ENCODE assay signal across 9 mouse cellular contexts in the genomic region with DNA sequence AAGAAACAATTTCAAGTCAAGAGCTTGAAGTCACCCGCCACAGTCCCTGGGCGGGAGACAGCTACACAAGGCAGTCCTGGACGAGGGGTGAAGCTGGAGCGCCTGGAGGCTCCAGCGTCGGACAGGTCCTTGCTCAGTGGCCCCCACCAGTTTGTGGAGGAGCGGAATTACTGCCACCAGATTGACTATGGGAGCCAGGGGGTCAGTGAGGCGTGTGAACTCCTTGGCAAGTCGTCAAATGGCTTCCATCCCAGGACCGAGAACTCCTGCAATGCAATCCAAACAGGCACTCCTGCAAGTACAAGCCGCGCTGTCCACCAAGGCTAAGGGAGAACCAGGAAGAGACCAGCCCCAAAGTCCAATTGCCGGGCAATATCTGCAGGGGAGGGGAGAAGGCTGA. TPM values are rescaled to one million over a fixed set of nuclear protein-coding genes. Genes with fewer than 3 reads are reported as not detected.
DNase-seq lines count a peak whose midpoint lies in the region; ATAC-seq and TF ChIP-seq lines count a peak whose summit lies in the region.
"Had no signal": no experiment of that assay in that cellular context is flagged by ENCODE, and none has a peak within 500 bp of the region (broad histone marks: within the 10 kb centered on the region; RNA-seq: fewer than 3 reads in every experiment).

No protein-coding gene starts in this region.

- no peaks in the 10 kb centered on the region for H3K36me3 ChIP-seq in forebrain, postnatal 0 days (ENCODE audit: insufficient read depth)
- H3K36me3 ChIP-seq in forebrain, embryonic 11.5 days (ENCODE audit: control insufficient read depth, insufficient read depth, low read length): no peaks in the 10 kb centered on the region
- H3K36me3 ChIP-seq in lung, embryonic 16.5 days (ENCODE audit: control insufficient read depth, insufficient read depth, low read length): no peaks in the 10 kb centered on the region

- peak; percentile 54 for DNase-seq in forebrain, postnatal 0 days
- DNase-seq in forebrain, embryonic 11.5 days (ENCODE audit: low spot score): no peak
- DNase-seq in lung, postnatal 36 days: no peak
- peak; percentile 72 for DNase-seq in cerebellum, adult 9-10 months
- peak; percentile 54 for DNase-seq in ovary, adult 18-20 months (ENCODE audit: low spot score)
- DNase-seq in urinary bladder, postnatal 25 days (ENCODE audit: low spot score): no peak
- no peak for DNase-seq in spleen, postnatal 14 days (ENCODE audit: low spot score in 2 of 2)

- H3K4me2 ChIP-seq in forebrain, postnatal 0 days (ENCODE audit: low read depth): no peak overlapping the region
- H3K4me2 ChIP-seq in forebrain, embryonic 11.5 days (ENCODE audit: low read depth, low read length, severe bottlenecking): no peak overlapping the region
- H3K4me2 ChIP-seq in lung, embryonic 16.5 days (ENCODE audit: low read depth, low read length): peak overlapping the region; percentile 22; the same call in 1 of the 2 replicates

- ATAC-seq in forebrain, postnatal 0 days: no peak
- no peak for ATAC-seq in forebrain, embryonic 11.5 days (replicated peaks; ENCODE audit: low FRiP score)
- no peak for ATAC-seq in lung, embryonic 16.5 days (ENCODE audit: low read depth)

- H3K9me3 ChIP-seq in forebrain, postnatal 0 days (ENCODE audit: low read length): no peaks in the 10 kb centered on the region
- H3K9me3 ChIP-seq in forebrain, embryonic 11.5 days (ENCODE audit: control insufficient read depth, low read length): no peaks in the 10 kb centered on the region
- H3K9me3 ChIP-seq in lung, embryonic 16.5 days (ENCODE audit: control insufficient read depth, low read length): no peaks in the 10 kb centered on the region

- no peaks in the 10 kb centered on the region for H3K27me3 ChIP-seq in forebrain, postnatal 0 days (ENCODE audit: insufficient read depth, low read length)
- H3K27me3 ChIP-seq in forebrain, embryonic 11.5 days (ENCODE audit: control insufficient read depth, insufficient read depth, low read length): no peaks in the 10 kb centered on the region
- no peaks in the 10 kb centered on the region for H3K27me3 ChIP-seq in lung, embryonic 16.5 days (ENCODE audit: control insufficient read depth, insufficient read depth, low read depth, low read length)

- TF ChIP-seq CTCF in forebrain, postnatal 0 days (IDR thresholded peaks at IDR 0.05; ENCODE audit: low read depth): no peak

- no peak overlapping the region for H3K9ac ChIP-seq in forebrain, postnatal 0 days
- H3K9ac ChIP-seq in forebrain, embryonic 11.5 days (ENCODE audit: low read length): no peak overlapping the region
- no peak overlapping the region for H3K9ac ChIP-seq in lung, embryonic 16.5 days (ENCODE audit: low read length)
- H3K9ac ChIP-seq: liver, embryonic 14.5 days had no signal

- H3K27ac ChIP-seq in forebrain, postnatal 0 days (ENCODE audit: low read depth, low read length): no peak overlapping the region
- no peak overlapping the region for H3K27ac ChIP-seq in forebrain, embryonic 11.5 days (ENCODE audit: low read depth, low read length)
- no peak overlapping the region for H3K27ac ChIP-seq in lung, embryonic 16.5 days (ENCODE audit: low read length)
- H3K27ac ChIP-seq: liver, embryonic 14.5 days had no signal

- no peak overlapping the region for H3K4me3 ChIP-seq in forebrain, postnatal 0 days (ENCODE audit: low read depth, low read length)
- H3K4me3 ChIP-seq in forebrain, embryonic 11.5 days (ENCODE audit: low read depth, low read length): no peak overlapping the region
- no peak overlapping the region for H3K4me3 ChIP-seq in lung, embryonic 16.5 days (ENCODE audit: low read length)

- H3K4me1 ChIP-seq in forebrain, postnatal 0 days (ENCODE audit: insufficient read depth): peaks cover 4% of the 10 kb centered on the region; the same call in 1 of the 2 replicates
- H3K4me1 ChIP-seq in forebrain, embryonic 11.5 days (replicated peaks; ENCODE audit: control insufficient read depth, insufficient read depth, low read length): no peaks in the 10 kb centered on the region
- peaks cover 2% of the 10 kb centered on the region; the same call in 1 of the 2 replicates for H3K4me1 ChIP-seq in lung, embryonic 16.5 days (replicated peaks; ENCODE audit: control insufficient read depth, insufficient read depth, low read length)

- WGBS in forebrain, postnatal 0 days: 44% methylated on average over 13 of the region's 13 CpGs
- 72% methylated on average over 13 of the region's 13 CpGs for WGBS in forebrain, embryonic 11.5 days
- WGBS in lung, embryonic 16.5 days: 29% methylated on average over 13 of the region's 13 CpGs

RNA-seq across cellular contexts. Expression of gene Plet1, which starts 45.3 kb away (rescaled TPM):
- not detected in 2 replicates for total RNA-seq in forebrain, postnatal 0 days (2014; rRNA removed)
- polyA plus RNA-seq in forebrain, postnatal 0 days (2015; fragmentation: Nextera tagmentation; extraction: Ambion mirVana): 0.11 and 0.34 TPM in 2 replicates
- polyA plus RNA-seq in forebrain, embryonic 11.5 days (2014; fragmentation: Nextera tagmentation; extraction: Ambion mirVana): 0.21 TPM in 1 of 2 replicates, not detected in the other
- 4.1 and 8.3 TPM in 2 replicates for polyA plus RNA-seq in lung, embryonic 16.5 days (2015; fragmentation: Nextera tagmentation; extraction: Ambion mirVana)

Comparison
In these comparisons a context has a peak if more than half of its experiments do, and no peak if none do; other contexts are left out.
1. DNase-seq: peak in forebrain, postnatal 0 days (single experiment), cerebellum, adult 9-10 months (single experiment) and ovary, adult 18-20 months (single experiment); none in forebrain, embryonic 11.5 days (single experiment), lung, postnatal 36 days (single experiment), urinary bladder, postnatal 25 days (single experiment) and spleen, postnatal 14 days (0 of 2).